Mouse (Mus musculus) splenic B cell, adult 2 months (primary cell): Measurements from ENCODE around the gene Cfd.
A peak's percentile ranks its signal among the peaks of the same experiment; 100 is the strongest.
"Not testable (repeated sequence)": the region's sequence is repeated elsewhere in the genome, so short reads cannot be mapped to it uniquely, and the experiment has no call there.

ENCODE experiments used
- DNase-seq: peaks from one replicate; pipeline ENCODE4 v3.0.0-alpha.2; 2011; ENCODE audit warnings: low read depth, low spot score
- H3K27me3 ChIP-seq: 2 replicates; pipeline ENCODE4 v1.6.1; 2012; ENCODE audit warnings: mild to moderate bottlenecking, low read length, moderate library complexity, mixed read lengths; ENCODE audit not compliant: control insufficient read depth, poor library complexity, insufficient read depth, severe bottlenecking
- H3K36me3 ChIP-seq: 2 replicates; pipeline ENCODE4 v1.6.1; 2012; ENCODE audit warnings: mild to moderate bottlenecking, low read length, moderate library complexity, mixed read lengths; ENCODE audit not compliant: control insufficient read depth, poor library complexity, insufficient read depth, severe bottlenecking

Gene Cfd

DNA sequence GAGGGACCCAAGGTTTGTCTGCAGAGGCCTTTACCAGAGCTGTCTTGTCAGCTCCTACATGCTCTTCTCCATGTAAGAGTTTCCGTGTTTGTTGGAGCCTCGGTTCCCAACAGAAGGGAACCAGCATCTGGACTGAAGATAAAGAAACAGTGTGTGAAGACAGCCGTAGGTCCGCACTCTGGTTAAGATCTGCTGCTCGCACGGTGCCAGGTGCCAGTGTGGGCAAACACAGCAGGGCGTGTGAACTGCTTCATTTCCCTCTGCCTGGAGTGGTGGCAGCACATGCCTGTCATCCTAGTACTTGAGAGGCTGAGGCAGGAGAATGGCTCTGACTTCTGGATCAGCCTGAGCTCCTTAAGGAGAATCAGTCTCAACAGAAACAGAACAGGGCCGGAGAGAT, 18.8 kb upstream of the Cfd start:
- Histone ChIP-seq H3K27me3 (no peaks in the 10 kb centered on the region), H3K36me3 (no peaks in the 10 kb centered on the region)
- DNase-seq = no peak

DNA sequence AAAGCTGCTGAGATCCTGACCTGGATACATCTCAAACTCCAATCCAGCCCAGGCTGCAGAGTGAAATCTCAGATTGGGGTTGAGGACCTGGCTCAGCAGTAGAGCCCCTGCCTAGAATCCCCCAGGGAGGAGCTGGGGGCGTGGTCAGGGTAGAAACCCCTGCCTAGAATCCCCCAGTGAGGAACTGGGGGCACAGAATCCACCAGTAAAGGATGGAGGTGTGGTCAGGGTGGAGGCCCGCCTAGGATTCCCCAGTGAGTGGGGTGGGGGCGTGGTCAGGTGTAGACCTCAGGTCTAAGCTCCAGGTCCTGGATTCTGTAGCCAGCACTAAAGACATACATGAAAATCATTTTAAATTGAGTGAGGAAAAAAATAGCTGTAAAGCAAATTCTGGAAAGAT, 17.8 kb upstream of the Cfd start:
- no peak for DNase-seq
- Histone ChIP-seq H3K27me3 (no peaks in the 10 kb centered on the region), H3K36me3 (no peaks in the 10 kb centered on the region)

DNA sequence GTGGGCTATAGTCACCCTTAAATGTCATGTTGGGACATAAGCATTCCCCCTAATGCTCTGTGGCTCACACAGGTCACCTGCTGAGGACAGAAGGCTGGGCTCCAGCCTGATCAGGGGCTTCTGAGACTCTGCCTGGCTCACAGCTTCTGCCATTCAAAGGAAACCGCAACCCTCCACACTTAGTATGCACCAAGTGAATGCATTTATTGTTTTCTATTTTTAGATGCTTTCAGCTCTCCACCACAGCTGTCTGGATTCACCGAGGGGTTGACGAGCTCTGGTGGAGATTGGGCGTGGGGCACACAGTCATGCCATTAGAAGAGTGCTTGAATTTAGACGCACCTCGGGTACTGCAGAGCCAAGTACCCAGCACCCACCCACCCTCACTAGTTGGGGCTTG, 17.3 kb upstream of the Cfd start:
- H3K36me3 ChIP-seq = no peaks in the 10 kb centered on the region
- no peaks in the 10 kb centered on the region for H3K27me3 ChIP-seq
- DNase-seq = no peak

DNA sequence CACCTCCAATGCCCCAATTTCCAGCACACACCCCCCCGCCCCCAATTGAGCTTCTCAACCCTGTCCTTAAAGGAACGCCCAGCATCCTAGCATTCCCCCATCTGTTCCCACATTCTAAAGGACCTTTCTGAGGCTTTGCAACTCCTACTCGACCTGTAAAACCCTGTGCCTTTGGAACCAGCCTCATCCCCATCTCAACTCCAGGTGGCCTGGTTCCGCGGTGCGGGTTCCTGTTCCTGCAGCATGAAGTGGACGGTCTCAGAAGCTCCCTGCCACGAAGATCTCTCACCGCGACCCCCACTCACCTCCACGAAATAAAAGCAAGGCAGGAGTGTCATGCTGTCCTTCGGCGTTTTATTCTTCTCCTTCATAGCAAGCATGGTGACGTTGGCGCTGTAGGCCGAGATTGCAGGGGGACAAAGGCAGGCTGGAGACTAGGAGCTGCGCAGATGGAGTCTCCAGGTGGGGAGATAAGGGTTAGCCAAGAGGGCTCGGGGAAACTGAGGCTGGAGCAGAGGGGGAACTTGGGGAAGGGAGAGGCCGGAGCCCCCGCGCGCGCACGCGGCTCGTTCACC, 16.9 kb upstream of the Cfd start:
- DNase-seq = no peak
- Histone ChIP-seq H3K36me3 (no peaks in the 10 kb centered on the region), H3K27me3 (no peaks in the 10 kb centered on the region)

DNA sequence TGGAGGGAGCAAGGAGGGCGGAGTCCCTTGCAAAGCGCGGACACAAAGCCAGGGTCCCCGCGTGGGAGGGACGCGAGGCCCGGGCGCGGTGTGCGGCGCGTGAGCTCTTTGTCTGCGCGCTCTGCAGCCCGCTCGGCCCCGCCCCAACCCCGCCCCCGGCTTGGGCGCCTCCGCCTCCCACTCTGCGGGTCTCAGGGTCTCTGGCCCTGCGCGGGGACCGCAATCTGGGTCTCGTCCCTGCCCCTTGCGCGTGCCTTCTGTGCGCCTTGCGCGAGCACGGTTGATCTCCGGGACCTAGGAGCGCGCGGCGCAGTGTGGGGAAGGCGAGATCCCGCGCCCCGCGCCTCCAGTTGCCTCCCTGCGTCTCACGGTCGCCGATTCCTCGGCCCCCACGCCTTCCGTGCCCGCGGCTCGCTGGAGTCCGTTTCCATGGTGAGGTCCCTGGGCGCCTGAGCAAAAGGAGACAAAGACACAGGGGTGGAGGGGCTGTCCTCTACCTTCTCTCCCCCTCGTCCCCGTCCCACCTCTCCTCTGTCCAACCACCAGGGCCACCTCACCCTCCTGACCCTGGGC, 16.3 kb upstream of the Cfd start, which contains the start of the genes Prtn3 and Plppr3:
Prtn3 (plus strand) TSS at position 187 of the 573 bp plus-strand sequence.
Plppr3 (minus strand) TSS at position 345 of the 573 bp plus-strand sequence.
- no peaks in the 10 kb centered on the region for H3K36me3 ChIP-seq
- no peaks in the 10 kb centered on the region for H3K27me3 ChIP-seq
- DNase-seq = peak; percentile 45

DNA sequence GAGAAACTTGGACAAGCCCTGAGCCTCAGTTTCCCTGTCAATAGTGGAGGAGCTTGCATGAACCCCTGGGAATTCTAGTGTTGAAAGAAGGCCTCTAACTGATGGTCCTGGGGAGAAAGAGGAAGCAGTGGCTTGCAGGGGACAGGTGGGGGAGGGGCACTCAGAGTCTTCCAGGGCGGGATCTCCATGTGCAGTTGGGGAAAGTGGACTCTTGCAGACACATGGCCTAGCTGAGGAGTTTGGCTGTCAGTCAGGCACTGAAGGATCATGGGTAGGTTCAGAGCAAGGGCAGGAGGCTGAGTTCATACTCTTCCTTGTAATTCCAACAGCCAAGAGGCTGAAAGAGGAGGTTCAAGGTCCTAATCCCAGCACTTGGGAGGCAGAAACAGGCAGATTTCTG, 13.5 kb upstream of the Cfd start:
- Histone ChIP-seq H3K36me3 (no peaks in the 10 kb centered on the region), H3K27me3 (no peaks in the 10 kb centered on the region)
- peak; percentile 49 for DNase-seq

DNA sequence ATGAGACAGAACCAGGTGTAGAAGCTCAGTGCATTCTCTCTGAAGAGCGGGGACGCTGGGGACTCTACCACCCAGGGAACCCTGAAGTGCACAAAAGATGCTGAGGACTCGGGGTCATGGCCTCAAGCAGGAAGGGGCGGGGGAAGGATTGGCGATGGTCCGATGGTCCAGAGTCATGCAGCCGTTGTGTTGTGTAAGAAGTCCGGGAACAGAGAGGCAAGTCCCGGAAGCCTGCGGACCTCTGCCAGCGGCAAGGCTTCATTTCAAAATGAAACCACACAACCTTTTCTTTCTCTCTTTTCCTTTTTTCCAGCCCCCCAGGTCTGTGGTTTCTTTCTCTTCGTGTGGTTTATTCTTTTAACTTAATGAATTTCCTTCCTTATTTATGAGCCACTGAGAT, 12.9 kb upstream of the Cfd start:
- no peaks in the 10 kb centered on the region for H3K36me3 ChIP-seq
- DNase-seq = no peak
- no peaks in the 10 kb centered on the region for H3K27me3 ChIP-seq

DNA sequence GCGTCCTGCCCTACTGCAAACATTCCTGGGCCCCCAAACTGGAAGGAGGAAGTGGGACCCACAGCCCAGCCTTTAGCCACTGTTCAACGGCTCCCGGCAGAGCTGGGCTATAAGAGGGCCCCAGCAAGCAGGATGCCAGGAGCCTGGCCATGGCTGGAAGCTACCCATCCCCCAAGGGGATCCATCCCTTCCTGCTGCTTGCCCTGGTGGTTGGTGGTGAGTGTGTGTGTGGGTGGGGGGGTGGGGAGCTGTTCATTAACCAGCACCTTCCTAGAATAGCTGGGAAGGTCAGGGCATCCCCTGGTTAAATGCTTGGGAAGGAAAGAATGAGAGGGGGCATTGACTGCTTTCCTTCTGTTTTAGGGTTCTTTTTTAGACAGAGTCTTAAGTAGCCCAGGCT, 11.1 kb upstream of the Cfd start:
- Histone ChIP-seq H3K27me3 (no peaks in the 10 kb centered on the region), H3K36me3 (no peaks in the 10 kb centered on the region)
- no peak for DNase-seq

DNA sequence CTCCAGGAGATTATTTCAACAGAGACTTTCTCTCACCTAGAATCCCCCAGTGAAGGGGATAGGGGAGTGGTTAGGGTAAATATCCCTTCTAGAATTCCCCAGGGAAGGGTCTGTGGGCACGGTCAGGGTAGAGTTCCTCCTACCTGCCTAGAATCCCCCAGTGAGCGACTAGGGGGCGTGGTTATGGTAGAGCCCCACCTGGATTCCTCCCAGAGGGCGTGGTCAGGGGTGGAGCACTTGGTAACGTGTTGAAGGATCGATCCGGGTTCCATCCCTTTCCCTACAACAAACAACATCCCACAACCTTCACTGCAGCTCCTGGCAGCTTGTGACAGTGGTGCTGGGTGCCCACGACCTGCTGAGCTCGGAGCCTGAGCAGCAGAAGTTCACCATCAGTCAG, 9.9 kb upstream of the Cfd start:
- Histone ChIP-seq H3K36me3 (no peaks in the 10 kb centered on the region), H3K27me3 (no peaks in the 10 kb centered on the region)
- DNase-seq = peak; percentile 52

DNA sequence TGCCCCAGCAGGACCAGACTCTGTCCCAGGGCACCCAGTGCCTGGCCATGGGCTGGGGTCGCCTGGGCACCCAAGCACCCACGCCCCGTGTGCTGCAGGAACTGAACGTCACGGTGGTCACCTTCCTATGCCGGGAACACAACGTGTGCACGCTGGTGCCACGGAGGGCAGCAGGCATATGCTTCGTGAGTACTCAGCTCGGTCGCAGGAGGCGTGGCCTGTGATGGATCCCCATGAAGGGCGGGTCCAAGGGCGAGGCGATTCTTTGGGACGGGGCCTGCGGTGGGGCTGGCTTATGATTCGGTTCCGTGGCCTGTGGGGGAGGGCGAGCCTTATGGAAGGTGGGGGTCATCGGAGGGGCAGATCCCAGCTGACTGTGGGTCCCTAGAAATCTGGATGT, 8.7 kb upstream of the Cfd start:
- no peak for DNase-seq

DNA sequence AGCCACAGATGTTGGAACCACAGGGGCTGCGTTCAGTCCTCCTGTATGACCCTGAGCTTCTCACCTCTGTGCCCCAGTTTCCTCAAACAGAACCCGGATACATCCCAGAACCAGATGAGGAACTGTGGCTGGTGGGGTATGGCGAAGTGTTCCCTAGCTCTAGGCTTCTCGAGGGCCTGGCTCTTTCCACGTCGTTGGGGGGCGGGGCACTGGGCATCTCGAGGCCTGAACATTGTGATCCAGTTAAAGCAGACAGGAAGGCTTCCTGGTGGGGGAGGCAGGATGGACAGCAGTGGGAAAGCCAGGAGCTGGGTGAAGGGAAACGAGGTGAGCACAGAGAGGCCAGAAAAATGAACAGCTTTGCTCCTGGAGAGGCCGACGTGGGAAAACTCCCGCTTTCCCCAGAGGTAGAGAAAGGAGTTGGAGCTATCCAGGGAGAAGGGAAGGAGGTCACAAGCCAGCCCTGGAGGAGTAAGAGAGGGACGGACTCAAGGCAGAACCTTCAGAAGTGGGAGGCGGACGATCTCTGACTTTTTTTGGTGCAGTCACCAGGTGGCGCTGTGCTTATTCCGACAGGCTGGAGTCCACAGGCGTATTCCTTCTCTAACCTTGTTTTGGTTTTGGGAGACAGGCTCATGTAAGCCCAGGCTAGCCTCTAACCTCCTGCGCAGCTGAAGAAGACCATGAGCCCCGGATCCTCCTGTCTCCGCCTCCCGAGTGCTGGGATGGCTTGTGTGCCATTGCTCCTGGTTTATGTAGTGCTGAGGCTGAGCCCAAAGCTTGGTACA, 7.2 kb upstream of the Cfd start:
- DNase-seq = peak; percentile 85
- no peaks in the 10 kb centered on the region for H3K27me3 ChIP-seq
- no peaks in the 10 kb centered on the region for H3K36me3 ChIP-seq

More for the DNA sequence above, 8.7 kb upstream of the Cfd start:
- H3K27me3 ChIP-seq = no peaks in the 10 kb centered on the region
- no peaks in the 10 kb centered on the region for H3K36me3 ChIP-seq

DNA sequence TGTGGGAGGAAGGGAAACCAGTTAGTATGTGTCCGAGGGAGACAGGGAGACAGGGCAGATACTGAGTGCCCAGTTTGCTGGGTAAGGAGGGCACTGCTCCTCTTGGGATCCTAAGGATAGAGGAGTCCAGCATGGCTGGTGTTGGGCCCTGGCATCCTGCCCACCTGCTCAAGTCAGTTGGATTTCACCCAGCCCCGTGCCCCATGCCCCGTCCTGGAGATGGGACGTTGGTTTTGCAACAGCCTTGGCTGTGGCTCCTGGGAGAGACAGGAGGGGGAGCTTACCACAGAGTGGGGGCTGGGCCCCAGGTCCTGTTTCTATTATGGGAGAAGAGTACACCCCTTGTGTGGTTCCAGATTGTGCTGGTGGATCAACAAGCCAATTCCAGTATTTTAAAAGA, 6.2 kb upstream of the Cfd start:
- Histone ChIP-seq H3K27me3 (no peaks in the 10 kb centered on the region), H3K36me3 (no peaks in the 10 kb centered on the region)
- DNase-seq = no peak

DNA sequence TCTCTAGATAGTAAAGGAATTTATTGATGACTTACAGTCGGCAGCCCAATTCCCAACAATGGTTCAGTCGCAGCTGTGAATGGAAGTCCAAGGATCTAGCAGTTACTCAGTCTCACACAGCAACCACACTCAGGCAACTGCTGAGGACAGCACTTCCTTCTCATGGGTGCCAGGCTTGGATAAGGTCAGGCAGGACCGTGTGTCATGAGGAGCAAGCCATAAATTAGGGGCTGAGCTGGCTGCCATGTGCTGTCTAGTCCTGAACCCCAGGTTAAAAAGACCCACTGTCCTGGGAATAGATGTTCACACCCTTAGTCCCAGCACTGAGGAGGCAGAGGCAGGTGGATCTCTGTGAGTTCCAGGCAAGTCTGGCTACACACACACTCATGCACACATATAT, 5.7 kb upstream of the Cfd start:
- not testable (repeated sequence) for H3K27me3 ChIP-seq, H3K36me3 ChIP-seq, DNase-seq

DNA sequence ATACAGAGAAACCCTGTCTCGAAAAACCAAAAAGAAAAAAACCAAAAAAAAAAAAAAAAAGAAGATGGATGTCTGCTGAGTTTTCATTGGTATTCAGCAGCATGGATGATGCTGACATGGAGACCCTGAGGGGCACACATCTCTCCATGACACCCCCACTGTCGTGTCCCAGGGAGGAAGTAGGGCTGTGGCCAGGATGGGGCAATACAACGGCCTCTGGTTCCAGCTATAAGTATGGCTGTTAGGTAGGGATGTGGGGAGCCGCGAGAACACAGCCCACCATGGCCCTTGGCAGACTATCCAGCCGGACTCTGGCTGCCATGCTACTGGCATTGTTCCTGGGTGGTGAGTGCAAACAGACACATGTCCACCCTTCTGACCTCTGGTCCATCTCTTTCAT, 4.6 kb upstream of the Cfd start, which contains the start of gene Elane:
Elane (plus strand) TSS at position 194 of the 400 bp plus-strand sequence.
- H3K36me3 ChIP-seq = no peaks in the 10 kb centered on the region
- DNase-seq = no peak
- H3K27me3 ChIP-seq = no peaks in the 10 kb centered on the region

DNA sequence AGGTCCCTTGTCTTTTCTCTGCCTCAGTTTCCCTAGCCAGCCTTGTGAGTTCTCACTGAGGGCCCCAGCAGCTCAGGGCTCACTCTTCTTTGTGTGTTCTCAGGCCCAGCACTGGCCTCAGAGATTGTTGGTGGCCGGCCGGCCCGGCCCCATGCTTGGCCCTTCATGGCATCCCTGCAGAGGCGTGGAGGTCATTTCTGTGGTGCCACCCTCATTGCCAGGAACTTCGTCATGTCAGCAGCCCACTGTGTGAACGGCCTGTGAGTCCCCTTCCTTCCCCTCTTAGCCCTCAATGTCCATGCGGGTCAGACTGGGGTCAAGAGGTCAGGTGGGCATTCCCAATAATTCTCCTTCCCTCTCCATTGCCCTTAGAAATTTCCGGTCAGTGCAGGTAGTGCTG, 4.0 kb upstream of the Cfd start:
- no peaks in the 10 kb centered on the region for H3K36me3 ChIP-seq
- no peak for DNase-seq
- H3K27me3 ChIP-seq = no peaks in the 10 kb centered on the region
